Mouse (Mus musculus): ENCODE measurements around the gene Jarid2. TPM values are rescaled to one million over a fixed set of nuclear protein-coding genes. Genes with fewer than 3 reads are reported as not detected.
"Not testable (repeated sequence)": the region's sequence is repeated elsewhere in the genome, so short reads cannot be mapped to it uniquely, and the experiment has no call there.

Gene Jarid2
- total RNA-seq (2017), result 52.8 and 57.8 TPM in 2 replicates

- no peak; a peak in 1 of 4 replicates for ATAC-seq (replicated peaks in 1 of 2; ENCODE audit: insufficient read depth in 1 of 2, low FRiP score in 2 of 2, low TSS enrichment in 1 of 2, low read depth in 1 of 2, poor library complexity in 2 of 2, severe bottlenecking in 2 of 2)
These were observed at the start of gene Jarid2 for GRCm38 (mm10) chr13:44729424-44729971. TSS of gene Jarid2 (plus strand) at chr13:44729474.

- no peak for ATAC-seq (replicated peaks in 1 of 2; ENCODE audit: insufficient read depth in 1 of 2, low FRiP score in 2 of 2, low TSS enrichment in 1 of 2, low read depth in 1 of 2, poor library complexity in 2 of 2, severe bottlenecking in 2 of 2)
These were observed 48.2 kb upstream of the Jarid2 start for GRCm38 (mm10) chr13:44681051-44681450.

- no peak for ATAC-seq (replicated peaks in 1 of 2; ENCODE audit: insufficient read depth in 1 of 2, low FRiP score in 2 of 2, low TSS enrichment in 1 of 2, low read depth in 1 of 2, poor library complexity in 2 of 2, severe bottlenecking in 2 of 2)
These were observed 41.1 kb upstream of the Jarid2 start for GRCm38 (mm10) chr13:44688140-44688539.

- ATAC-seq (replicated peaks in 1 of 2; ENCODE audit: insufficient read depth in 1 of 2, low FRiP score in 2 of 2, low TSS enrichment in 1 of 2, low read depth in 1 of 2, poor library complexity in 2 of 2, severe bottlenecking in 2 of 2), result no peak
These were observed 31.6 kb upstream of the Jarid2 start for GRCm38 (mm10) chr13:44697628-44698027.

- no peak for ATAC-seq (replicated peaks in 1 of 2; ENCODE audit: insufficient read depth in 1 of 2, low FRiP score in 2 of 2, low TSS enrichment in 1 of 2, low read depth in 1 of 2, poor library complexity in 2 of 2, severe bottlenecking in 2 of 2)
These were observed 25.1 kb upstream of the Jarid2 start for GRCm38 (mm10) chr13:44704036-44704801.

- ATAC-seq (replicated peaks in 1 of 2; ENCODE audit: insufficient read depth in 1 of 2, low FRiP score in 2 of 2, low TSS enrichment in 1 of 2, low read depth in 1 of 2, poor library complexity in 2 of 2, severe bottlenecking in 2 of 2), result no peak
These were observed 24.1 kb upstream of the Jarid2 start for GRCm38 (mm10) chr13:44705031-44705742.

- ATAC-seq (replicated peaks in 1 of 2; ENCODE audit: insufficient read depth in 1 of 2, low FRiP score in 2 of 2, low TSS enrichment in 1 of 2, low read depth in 1 of 2, poor library complexity in 2 of 2, severe bottlenecking in 2 of 2), result no peak
These were observed 23.6 kb upstream of the Jarid2 start for GRCm38 (mm10) chr13:44705743-44706044.

GRCm38 (mm10) chr13:44706206-44706915 lies 22.9 kb upstream of the Jarid2 start:
- ATAC-seq (replicated peaks in 1 of 2; ENCODE audit: insufficient read depth in 1 of 2, low FRiP score in 2 of 2, low TSS enrichment in 1 of 2, low read depth in 1 of 2, poor library complexity in 2 of 2, severe bottlenecking in 2 of 2), result no peak

- no peak for ATAC-seq (replicated peaks in 1 of 2; ENCODE audit: insufficient read depth in 1 of 2, low FRiP score in 2 of 2, low TSS enrichment in 1 of 2, low read depth in 1 of 2, poor library complexity in 2 of 2, severe bottlenecking in 2 of 2)
These were observed 22.1 kb upstream of the Jarid2 start for GRCm38 (mm10) chr13:44707176-44707575.

GRCm38 (mm10) chr13:44708336-44709017 lies 20.8 kb upstream of the Jarid2 start:
- no peak for ATAC-seq (replicated peaks in 1 of 2; ENCODE audit: insufficient read depth in 1 of 2, low FRiP score in 2 of 2, low TSS enrichment in 1 of 2, low read depth in 1 of 2, poor library complexity in 2 of 2, severe bottlenecking in 2 of 2)

GRCm38 (mm10) chr13:44709747-44710480 lies 19.4 kb upstream of the Jarid2 start:
- no peak for ATAC-seq (replicated peaks in 1 of 2; ENCODE audit: insufficient read depth in 1 of 2, low FRiP score in 2 of 2, low TSS enrichment in 1 of 2, low read depth in 1 of 2, poor library complexity in 2 of 2, severe bottlenecking in 2 of 2)

- no peak for ATAC-seq (replicated peaks in 1 of 2; ENCODE audit: insufficient read depth in 1 of 2, low FRiP score in 2 of 2, low TSS enrichment in 1 of 2, low read depth in 1 of 2, poor library complexity in 2 of 2, severe bottlenecking in 2 of 2)
These were observed 18.2 kb upstream of the Jarid2 start for GRCm38 (mm10) chr13:44711062-44711461.

GRCm38 (mm10) chr13:44711882-44712281 lies 17.4 kb upstream of the Jarid2 start:
- no peak for ATAC-seq (replicated peaks in 1 of 2; ENCODE audit: insufficient read depth in 1 of 2, low FRiP score in 2 of 2, low TSS enrichment in 1 of 2, low read depth in 1 of 2, poor library complexity in 2 of 2, severe bottlenecking in 2 of 2)

GRCm38 (mm10) chr13:44715187-44715885 lies 13.9 kb upstream of the Jarid2 start:
- ATAC-seq (replicated peaks in 1 of 2; ENCODE audit: insufficient read depth in 1 of 2, low FRiP score in 2 of 2, low TSS enrichment in 1 of 2, low read depth in 1 of 2, poor library complexity in 2 of 2, severe bottlenecking in 2 of 2), result no peak

- ATAC-seq (replicated peaks in 1 of 2; ENCODE audit: insufficient read depth in 1 of 2, low FRiP score in 2 of 2, low TSS enrichment in 1 of 2, low read depth in 1 of 2, poor library complexity in 2 of 2, severe bottlenecking in 2 of 2), result no peak
These were observed 11.4 kb upstream of the Jarid2 start for GRCm38 (mm10) chr13:44717838-44718237.

GRCm38 (mm10) chr13:44718465-44718864 lies 10.8 kb upstream of the Jarid2 start:
- ATAC-seq (replicated peaks in 1 of 2; ENCODE audit: insufficient read depth in 1 of 2, low FRiP score in 2 of 2, low TSS enrichment in 1 of 2, low read depth in 1 of 2, poor library complexity in 2 of 2, severe bottlenecking in 2 of 2), result not testable (repeated sequence)
